Mouse (Mus musculus) gonadal fat pad, adult 2 months (tissue): ENCODE results near the gene Npdc1. TPM values are rescaled to one million over a fixed set of nuclear protein-coding genes. Genes with fewer than 3 reads are reported as not detected.

Experiments used
- DNase-seq: peaks from one replicate; pipeline ENCODE4 v3.0.0-alpha.2; 2012; ENCODE audit warnings: low read depth
- polyA plus RNA-seq: library from polyadenylated mRNA; depleted of rRNA; stranded (reverse); fragments of >200 nt; gene quantifications from 2 replicates; pipeline ENCODE4 v1.2.3, GENCODE M21; 2012; rRNA removed

Gene Npdc1
- 140 and 154 TPM in 2 replicates for polyA plus RNA-seq

DNA sequence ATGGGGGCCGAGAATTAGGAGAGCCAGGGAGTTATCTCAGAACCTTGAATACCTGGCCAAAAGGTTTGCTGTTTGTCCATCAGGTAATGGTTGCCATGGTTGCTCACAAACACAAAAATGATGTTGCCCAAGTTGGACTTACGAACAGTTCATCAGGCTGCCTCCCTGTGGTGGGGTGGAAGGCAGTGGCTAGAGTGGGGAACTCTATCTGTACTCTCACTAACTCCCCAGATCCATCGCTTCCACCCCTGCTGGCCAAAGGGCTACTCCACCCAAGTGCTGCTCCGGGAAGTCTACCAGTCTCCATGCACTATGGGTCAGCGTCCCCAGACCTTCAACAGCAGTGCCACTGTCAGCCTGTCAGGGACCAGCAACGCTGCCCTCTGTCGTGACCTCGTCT is at the start of gene Npdc1:
Gene Npdc1 (plus strand): TSS at position 301 of the 400 bp plus-strand sequence.
- no peak for DNase-seq

DNA sequence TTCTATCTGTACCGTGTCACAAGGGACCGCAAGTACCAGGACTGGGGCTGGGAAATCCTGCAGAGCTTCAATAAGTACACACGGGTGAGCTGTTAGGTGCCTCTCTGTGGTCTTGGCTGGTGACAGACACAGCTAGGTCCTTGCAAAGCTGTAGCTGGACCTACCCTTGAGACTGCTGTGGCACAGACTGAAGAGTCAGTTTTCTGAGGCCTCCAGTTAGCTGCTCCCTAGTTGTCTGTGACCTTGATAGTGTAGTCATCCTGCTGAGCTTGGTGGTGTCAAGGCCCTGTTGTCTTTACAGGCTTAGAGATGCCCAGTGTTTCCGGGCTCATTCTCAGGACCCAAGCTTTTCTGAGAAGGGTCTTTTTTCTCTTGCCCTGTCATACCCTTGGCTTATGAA is 49.7 kb upstream of the Npdc1 start:
- DNase-seq = no peak

DNA sequence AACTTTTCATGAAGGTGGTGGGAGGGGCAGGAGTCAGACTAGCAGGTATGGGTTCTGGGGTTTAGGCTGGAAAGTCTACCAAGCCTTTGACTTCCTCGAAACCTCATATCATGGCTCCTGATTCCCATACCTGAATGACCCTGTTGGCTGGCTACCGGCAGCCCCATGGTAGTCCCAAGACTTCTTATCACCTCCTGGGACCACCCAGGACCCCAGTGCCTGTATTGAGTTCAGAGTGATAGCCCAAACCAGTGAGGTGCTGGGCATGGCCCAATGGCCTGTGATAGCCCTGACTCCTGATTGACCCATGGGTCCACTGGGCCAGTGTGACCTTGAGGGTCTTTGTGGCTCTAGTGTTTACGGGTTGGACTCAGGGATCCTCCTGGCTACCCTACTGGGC is 48.5 kb upstream of the Npdc1 start:
- no peak for DNase-seq

DNA sequence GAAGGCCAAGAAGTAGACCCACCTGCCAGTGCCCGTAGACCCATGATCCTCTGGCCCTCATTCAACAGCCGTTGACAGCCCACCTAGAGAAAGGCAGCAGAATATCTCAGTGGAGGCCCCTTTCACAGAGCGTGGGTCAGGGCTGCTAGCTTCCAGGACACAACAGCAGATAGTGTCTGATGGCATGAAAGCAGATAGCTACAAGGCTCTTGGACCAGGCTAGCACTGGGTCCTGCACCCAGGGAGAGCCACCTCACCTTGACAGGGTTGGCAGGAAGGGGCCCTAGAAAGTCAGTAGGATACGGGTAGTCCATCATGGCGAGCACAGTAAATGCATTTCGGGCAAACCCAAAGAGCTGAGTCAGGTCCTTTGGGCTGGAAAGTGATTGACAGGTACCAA is 44.9 kb upstream of the Npdc1 start:
- no peak for DNase-seq

DNA sequence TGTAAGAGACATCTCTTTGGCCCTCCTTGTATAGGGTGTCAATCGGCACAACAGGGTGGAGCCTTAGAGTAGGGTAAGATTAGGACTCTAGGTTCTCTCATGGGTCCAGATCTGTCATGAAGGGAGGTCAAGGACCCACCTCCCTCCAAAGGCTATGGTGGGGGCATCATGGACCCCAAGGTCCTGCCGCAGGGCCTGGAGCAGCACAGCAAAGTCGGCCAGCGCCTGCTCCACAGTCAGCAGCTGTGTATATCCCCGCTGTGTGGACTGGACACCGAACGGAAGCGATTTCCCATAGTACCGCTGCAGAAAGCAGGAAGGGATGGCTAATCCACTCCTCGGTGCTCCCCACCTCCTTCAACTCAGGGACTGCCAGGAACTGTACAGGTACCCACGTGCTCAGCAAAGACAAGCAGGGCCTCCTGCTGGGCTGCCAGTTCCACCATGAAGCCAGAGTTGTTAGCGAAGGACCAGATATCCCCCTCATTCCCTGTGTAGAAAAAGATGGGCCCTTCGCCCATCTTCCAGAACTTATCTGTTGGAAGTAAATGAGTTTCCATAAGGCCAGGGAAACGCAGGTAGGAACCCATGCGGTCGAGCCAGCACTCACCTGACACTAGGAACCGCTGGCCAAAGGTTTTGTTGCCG is 43.6 kb upstream of the Npdc1 start:
- DNase-seq = no peak

DNA sequence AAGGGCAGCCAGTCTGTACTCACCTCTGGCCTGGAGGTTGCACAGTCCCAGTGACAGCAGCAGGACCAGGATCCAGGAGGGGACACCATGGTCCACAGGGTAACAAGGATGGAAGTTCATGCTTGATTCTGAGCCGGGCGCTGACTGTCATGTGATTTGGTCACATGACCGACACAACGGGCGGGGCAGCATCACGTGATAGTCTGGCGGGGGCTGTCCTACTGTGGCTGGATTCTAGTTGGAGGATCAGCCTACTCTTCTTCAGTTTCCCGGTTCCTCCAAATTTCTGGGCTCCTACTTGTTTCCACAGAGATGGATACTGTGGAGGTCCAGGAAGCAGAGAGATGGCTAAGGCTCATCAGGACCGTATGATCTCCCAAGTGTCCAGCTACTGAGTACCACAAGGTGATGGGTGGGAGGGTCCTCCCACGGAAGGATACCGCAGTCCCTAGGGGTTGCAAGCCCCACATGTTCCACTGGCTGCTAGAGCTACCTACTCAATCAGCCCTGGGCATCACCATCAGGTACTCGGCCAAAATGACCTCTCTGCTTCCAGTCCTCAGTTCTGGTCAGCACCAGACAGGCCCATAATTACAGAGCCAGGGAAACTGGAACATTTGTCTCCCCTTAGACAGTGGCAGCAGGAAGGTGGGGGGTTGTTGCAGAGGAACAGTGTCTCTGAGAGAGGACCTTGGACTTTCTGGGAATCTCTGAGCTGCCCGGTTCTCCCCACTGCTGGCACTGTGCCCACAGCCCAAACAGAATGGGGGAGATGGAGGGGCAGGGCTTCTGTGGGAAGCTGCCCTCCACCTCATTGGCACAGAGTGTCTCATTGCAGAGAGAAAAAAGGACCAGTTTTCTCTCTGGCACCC is 42.7 kb upstream of the Npdc1 start, which contains the start of gene Dpp7:
Gene Dpp7 (minus strand): TSS at position 152 of the 872 bp plus-strand sequence.
- no peak for DNase-seq

DNA sequence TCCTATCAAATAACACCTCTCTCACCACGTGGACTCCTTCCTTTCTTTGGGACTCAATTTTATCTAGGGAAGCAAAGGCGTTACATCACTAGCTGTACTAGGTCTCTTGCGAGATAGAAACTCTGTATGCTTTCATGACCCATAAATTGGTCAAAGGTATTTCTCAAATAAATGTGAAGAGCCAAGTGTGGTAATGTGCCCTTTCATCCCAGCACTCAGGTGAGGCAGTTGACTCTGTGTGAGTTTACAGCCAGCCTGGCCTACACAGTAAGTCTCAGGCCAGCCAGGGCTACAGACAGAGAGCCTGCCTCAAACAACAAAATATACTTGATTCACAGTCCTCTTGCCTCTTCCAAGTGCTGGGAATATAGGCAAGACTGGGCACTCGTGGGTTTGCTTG is 39.3 kb upstream of the Npdc1 start:
- DNase-seq = no peak

DNA sequence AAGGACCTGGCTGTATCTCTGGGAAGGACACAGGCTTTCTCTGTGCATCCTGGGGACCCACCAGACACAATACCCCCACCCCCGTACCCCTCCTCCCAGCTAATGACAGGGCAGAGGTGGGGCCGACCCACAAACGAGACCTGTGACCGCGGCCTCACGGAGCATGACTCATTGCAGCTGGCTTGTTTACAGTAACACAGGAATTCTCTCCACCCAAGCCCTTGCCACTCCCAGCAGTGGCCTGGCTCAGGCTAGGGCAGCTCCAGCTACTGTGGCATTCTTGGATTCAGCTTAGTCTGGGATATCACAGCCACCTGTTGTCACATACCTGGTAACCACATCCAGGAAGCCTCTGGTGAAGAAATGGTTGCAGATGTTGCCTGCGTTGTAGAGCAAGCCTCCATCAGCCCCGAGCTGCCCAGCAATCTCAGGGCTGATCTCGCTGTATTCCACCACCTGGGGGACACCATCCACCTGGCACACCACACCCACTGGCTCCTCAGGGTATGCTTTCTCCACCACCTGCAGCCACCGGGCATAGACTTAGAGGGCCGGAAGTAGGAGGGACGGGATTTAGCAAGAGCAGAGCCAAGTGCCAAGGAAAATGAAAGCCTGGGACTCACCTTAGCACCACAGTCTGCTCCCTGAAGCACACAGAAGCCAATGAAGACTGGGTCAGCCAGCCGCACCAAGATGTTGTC is 35.5 kb upstream of the Npdc1 start:
- no peak for DNase-seq

DNA sequence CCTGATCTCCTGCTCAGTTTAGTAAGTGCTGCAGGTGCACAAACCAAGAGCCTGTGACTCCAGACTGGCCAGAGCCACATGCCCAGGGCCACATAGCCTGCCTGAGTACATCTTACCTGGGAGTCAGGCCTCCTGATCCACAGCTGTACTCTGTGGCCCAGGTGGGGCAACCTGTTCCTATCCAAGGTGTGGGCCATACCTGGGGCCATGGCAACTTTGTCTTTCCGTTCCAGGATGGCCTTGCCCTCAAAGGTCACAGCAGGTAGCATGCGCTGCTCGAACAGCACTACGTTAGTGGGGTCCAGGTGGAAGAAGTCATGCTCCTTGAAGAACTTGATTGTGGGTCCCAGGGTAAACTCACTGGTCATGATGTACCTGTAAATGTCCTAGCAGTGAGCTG is 34.8 kb upstream of the Npdc1 start:
- DNase-seq = no peak

DNA sequence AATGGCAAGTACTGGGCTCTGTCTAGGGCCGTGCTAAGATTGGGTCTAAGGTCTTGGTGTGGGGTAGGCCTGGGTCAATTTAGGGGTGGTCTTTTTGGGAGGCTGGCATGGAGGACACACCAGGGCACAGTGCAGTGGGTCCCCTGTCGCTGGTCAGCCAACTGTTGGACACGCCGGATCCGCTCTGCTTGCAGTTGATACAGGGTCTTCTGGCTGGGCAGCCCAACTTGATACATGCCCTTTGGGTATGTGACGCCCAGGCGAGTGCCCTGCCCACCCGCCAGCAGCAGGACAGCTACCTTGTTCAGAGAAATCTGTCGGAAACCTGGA is 34.4 kb upstream of the Npdc1 start:
- no peak for DNase-seq

DNA sequence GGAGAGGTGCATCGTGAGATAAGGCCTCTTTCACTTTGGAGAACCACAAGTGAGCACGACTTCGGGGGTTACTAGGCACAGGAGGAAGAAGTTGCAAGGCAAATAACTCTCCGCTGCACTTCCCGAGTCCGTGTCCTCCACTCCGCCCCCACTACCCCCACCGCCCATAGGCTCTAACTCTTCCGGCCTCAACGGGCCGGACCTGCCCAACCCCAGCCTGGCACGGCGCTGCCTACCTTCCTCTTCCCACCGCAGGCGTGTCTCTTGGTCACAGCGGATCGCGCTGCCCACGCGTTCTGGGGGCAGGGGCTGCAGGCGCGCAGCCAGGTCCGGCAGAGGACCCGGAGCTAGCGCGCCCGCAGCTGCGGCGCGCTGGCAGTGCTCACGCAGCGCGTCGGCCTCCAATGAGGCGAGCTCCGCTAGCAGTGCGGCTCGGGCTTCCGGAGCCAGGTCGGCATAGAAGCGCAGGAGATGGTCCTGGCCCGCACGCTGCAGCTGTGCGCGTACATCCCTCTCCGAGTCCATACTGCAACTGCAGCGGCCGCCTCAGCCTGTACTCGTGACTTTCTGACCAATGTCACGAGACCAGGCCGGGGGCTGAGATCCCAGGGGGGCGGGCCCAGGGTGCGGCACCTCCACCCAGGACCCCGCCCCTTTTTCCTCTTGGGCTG is 33.9 kb upstream of the Npdc1 start, which contains the start of gene Uap1l1:
Gene Uap1l1 (minus strand): TSS at position 592 of the 671 bp plus-strand sequence.
- DNase-seq = no peak

DNA sequence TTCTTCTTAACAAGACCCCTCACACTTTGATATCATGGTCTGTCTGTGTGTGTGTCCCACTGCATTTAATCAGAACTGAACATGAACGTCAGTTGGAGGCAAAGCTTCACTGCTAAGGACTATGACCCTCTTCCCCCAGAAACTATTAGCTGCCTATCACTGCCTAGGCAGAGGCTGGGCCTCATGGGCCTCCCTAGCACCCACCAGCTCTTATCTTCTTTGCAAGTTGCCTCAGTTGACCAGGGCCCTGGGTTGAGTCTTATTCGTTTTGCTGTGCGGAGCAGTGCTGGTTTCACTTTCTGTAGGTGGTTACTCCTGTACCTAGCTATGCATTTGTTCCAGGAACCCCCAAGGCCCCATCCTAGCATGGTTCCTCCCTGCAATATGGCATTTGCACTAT is 29.2 kb upstream of the Npdc1 start:
- DNase-seq = no peak

DNA sequence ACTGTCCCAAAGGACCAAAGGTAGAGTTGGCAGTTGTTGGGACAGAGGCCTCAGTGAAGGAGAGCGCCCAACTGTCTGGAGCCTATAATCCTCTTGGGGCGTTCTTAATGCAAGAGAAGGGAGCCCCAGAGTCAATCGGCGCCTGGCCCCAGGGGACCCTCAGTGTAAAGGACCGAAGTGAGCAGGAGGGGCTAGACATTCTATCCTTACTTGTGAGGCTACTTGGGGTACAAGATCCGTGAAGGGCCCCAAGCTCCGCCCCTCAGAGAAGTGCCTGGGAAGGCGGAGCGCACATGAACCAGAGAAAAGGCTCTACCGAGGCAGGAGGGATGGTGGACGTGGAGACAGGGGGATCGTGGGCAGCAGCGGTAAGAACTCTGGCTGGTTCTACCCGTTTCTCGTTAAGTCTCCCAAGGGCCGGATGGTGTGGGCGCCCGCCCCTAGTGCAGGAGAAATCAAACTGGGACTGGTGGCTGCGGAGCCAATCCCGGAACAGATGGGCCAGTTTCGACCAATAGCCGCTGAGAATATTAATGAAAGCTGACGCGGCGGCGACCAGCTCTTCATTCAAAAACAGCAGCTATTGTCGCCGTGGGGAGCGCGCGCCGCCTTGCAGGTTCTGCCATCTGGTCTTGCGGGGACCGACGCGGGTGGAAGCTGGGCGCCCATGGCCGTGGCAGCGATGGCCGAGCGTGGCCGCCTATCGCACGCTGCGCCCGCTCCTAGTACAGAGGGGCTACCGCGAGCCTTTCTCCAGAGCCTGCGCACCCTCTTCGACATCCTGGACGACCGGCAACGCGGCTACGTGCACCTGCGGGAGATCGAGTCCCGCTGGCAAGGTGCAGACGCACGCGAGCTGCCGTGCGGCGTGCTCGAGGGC is 27.1 kb upstream of the Npdc1 start, which contains the start of gene Sapcd2:
Gene Sapcd2 (plus strand): TSS at position 558 of the 880 bp plus-strand sequence.
- DNase-seq = no peak

DNA sequence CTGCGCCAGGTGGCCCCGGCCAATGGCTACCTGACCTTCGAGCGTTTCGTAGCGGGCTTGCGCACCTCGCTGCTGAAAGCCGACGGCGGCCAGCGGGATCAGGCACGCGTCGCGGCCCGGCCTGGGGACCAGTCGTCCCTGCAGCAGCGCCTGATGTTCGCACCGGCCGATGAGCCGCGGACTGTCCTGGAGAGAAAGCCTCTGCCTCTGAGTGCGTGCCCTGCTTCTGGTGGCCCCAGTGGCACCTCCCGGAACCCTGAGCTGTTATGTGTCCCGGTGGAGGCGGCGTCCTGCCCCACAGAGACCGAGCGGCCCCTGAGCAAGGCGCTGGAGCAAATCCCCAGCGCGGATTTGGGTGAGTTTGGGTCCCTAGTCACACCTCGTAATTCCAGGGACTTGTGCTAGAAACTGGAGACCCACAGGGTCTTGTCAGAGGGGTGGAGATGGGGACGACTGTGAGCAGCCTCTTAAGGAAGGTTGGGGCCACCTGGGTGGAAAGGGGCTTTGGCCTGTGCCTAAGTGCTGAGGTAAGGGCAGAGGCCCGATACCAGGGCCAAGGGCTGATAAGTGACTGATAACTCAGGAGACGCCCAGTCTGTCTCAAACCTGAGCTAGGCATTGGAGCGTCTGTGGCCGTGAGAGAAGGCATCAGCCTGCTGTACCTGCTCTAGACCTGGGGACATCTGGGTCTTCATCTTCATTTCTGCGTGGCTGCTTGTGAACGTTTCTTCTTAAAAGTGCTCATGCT is 26.3 kb upstream of the Npdc1 start:
- DNase-seq = no peak

DNA sequence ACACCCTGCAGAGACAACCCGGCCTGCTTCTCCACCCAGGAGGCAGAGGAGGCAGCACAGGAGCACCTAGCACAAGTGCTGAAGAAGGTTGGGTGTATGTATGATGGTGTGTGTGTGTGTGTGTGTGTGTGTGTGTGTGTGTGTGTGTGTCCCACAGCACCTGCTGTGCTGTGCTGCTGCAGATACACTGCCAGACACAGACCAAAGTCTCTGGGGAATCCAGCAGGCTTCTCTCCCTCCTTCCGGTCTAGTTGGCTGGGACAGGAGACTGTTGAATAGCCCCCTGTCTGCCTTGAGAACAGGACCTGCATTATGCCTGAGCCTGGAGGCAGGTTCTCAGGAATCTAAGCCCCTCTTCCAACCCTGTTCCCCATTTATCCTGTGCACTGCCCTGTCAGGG is 25.7 kb upstream of the Npdc1 start:
- no peak for DNase-seq

DNA sequence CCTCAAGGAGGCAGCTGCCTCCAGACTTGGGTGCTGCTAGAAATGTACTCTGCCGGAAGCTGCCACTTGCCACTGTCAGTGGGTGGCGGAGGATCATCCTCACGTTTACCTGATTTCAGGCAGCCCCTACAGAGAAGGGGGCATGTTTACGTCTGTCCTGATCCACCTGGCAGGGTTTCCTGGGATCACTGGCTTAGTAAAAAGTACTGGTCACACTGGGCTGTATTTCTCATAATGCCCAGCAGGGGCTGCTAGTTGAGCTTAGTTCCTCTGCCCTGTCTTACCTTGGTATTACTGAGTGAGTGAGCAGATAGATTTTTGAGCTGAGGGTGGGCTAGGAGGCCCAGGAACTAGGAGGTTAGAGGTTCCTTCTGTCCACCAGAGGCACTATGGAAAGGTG is 22.6 kb upstream of the Npdc1 start:
- no peak for DNase-seq

DNA sequence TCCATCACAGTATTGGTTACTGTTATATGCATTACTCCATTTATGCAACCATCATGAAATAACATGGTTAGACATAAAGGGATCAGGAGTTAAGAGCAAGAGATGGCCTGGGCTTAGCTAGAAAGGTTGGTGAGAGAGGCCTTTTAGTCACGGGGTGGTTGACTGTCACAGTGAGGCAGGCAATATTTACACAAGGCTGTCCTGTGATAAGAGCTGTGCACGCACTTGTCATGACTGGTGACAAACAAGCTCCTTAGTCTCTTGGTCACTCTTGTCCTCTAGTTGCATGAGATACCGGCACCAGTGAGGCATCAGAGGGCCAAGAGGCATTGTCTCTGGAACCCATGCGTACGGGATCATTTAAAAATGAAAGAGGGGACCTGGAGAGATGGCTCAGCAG is 14.7 kb upstream of the Npdc1 start:
- DNase-seq = no peak

DNA sequence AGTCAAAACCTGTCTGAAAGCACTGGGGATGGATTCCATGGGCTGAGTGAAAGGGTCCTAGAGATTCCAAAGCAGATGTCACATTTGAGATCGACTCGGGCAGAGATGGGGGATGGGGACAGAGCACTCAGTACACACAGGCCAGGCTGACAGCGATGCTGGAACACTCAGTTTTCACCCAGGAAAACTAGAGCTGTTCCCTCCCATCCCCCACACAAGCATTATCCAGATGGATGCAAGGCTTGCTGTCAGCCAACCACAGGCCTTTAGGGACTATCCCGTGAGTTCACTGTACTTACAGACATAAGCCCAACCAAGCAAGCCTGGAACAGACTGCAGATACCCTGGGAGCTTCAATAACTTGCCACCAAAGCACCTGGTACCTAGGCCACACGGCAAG is 7.9 kb upstream of the Npdc1 start:
- DNase-seq = no peak

DNA sequence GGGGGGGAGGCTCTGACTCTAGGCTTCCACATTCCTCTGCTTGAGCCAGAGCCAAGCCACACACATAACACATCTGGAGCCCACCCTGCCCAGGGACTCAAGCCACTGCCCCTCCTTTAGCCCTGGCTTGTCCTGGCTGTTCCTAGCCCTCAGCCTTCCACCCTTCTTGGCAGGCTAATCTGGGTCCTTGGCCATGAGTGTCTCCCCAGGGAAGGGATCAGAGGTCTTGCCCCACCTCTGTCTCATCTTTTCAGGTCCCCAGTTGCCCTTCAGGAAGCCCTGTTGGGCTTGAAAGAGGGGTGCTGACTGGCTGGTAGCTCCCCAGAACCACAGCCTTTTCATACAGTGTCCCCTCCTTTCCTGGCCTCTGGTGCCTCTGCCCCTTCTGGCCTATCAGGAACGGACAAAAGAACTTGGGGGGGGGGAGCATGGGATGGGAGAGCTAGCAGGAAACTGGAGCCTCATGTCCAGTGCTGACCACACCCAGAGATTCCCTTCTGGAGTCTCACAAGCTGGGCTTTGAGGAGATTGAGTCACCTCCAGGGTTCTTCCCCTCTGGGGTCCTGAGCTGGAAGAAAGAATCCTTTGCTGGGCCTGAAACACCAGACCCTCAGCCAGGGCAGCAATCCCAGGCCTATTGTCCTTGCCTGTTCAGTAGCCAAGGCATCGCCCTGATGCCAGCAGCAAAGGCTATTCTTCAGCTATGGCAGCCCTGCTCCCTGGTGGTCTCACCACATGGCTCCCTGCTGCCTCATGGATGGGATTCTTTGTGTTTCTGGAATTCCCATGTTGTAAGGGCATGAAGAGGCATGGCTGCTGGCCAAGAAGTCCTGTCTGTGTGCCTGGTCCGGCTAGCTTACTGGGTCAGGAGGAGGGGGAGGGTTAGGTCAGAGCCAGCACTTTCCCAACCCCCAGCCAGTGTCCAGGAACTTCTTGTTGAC is 4.6 kb upstream of the Npdc1 start:
- DNase-seq = no peak
